8 mouse cellular contexts compared by ENCODE assay signal in the genomic region with DNA sequence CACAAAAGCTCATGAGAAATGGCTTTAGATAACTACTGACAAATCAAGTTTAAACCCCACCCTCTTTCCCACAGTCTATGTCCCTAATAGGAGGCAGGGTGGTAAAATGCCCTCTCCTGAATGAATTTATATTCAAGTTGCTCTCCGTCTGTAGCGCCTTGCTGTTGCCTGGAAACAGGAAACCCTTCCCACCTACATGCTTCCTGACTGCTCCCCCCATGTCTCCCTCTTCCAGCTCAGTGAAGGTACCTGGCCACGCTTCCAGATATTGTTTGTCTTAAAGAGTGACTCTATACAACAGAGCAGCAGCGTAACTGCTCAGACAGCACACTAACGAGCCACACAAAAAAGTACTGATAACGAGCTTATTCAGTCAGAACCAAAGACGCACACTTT. TPM values are rescaled to one million over a fixed set of nuclear protein-coding genes. Genes with fewer than 3 reads are reported as not detected.
DNase-seq lines count a peak whose midpoint lies in the region; ATAC-seq lines count a peak whose summit lies in the region.

No protein-coding gene starts in this region.

- H3K4me3 ChIP-seq in lung, embryonic 16.5 days (ENCODE audit: low read length) = peak overlapping the region; percentile 18
- peak overlapping the region; percentile 16 for H3K4me3 ChIP-seq in neural tube, embryonic 13.5 days

- peak overlapping the region; percentile 44 for H3K4me2 ChIP-seq in lung, embryonic 16.5 days (ENCODE audit: low read depth, low read length)
- H3K4me2 ChIP-seq in neural tube, embryonic 13.5 days = peak overlapping the region; percentile 49

- H3K27me3 ChIP-seq in lung, embryonic 16.5 days (ENCODE audit: control insufficient read depth, insufficient read depth, low read depth, low read length) = no peaks in the 10 kb centered on the region
- peaks cover 40% of the 10 kb centered on the region for H3K27me3 ChIP-seq in neural tube, embryonic 13.5 days

- no peak for DNase-seq in lung, postnatal 4 days
- DNase-seq in frontal cortex, postnatal 14 days (ENCODE audit: low spot score in 2 of 2) = peak; percentile 5 to 8
- DNase-seq in layer of hippocampus, postnatal 14 days (ENCODE audit: low spot score in 2 of 2) = peak; percentile 12 to 20
- DNase-seq in ovary, adult 18-20 months (ENCODE audit: low spot score) = no peak
- DNase-seq in gastrocnemius, postnatal 36 days = no peak
- no peak for DNase-seq in adipocyte (ENCODE audit: low spot score)

- H3K9me3 ChIP-seq in lung, embryonic 16.5 days (ENCODE audit: control insufficient read depth, low read length) = no peaks in the 10 kb centered on the region
- no peaks in the 10 kb centered on the region for H3K9me3 ChIP-seq in neural tube, embryonic 13.5 days

- ATAC-seq in lung, embryonic 16.5 days (ENCODE audit: low read depth) = peak; percentile 54; the same call in 1 of the 2 replicates
- peak; percentile 58 for ATAC-seq in neural tube, embryonic 13.5 days (ENCODE audit: low read depth)

- intact Hi-C loops in gastrocnemius, postnatal 36 days (cut with DNase I) = loop anchor here (5.0 kb wide), 1 partner anchor 371 kb away; no protein-coding TSS in a partner anchor

- WGBS in lung, embryonic 16.5 days = 22% methylated on average over 7 of the region's 7 CpGs
- 19% methylated on average over 7 of the region's 7 CpGs for WGBS in neural tube, embryonic 13.5 days

- H3K27ac ChIP-seq in lung, embryonic 16.5 days (ENCODE audit: low read length) = no peak overlapping the region
- no peak overlapping the region for H3K27ac ChIP-seq in neural tube, embryonic 13.5 days (replicated peaks)

- no peaks in the 10 kb centered on the region for H3K36me3 ChIP-seq in lung, embryonic 16.5 days (ENCODE audit: control insufficient read depth, insufficient read depth, low read length)
- H3K36me3 ChIP-seq in neural tube, embryonic 13.5 days = no peaks in the 10 kb centered on the region

- H3K9ac ChIP-seq in lung, embryonic 16.5 days (ENCODE audit: low read length) = no peak overlapping the region
- H3K9ac ChIP-seq in neural tube, embryonic 13.5 days = peak overlapping the region; percentile 9; the same call in 1 of the 2 replicates

- peaks cover 16% of the 10 kb centered on the region for H3K4me1 ChIP-seq in lung, embryonic 16.5 days (replicated peaks; ENCODE audit: control insufficient read depth, insufficient read depth, low read length)
- peaks cover 22% of the 10 kb centered on the region for H3K4me1 ChIP-seq in neural tube, embryonic 13.5 days (replicated peaks)

RNA-seq across cellular contexts. Expression of a gene that starts 50.8 kb away (rescaled TPM):
- polyA plus RNA-seq in lung, embryonic 16.5 days (2015; fragmentation: Nextera tagmentation; extraction: Ambion mirVana) = 39.5 and 43.1 TPM in 2 replicates
- total RNA-seq in layer of hippocampus, postnatal 14 days (2021) = 10 to 100 TPM; 17.4 to 18.9 TPM
- 21.2 and 25.9 TPM in 2 replicates for polyA plus RNA-seq in neural tube, embryonic 13.5 days (2015; fragmentation: Nextera tagmentation; extraction: Ambion mirVana)
- 1 to 10 TPM; 6.6 to 6.8 TPM for total RNA-seq in gastrocnemius, postnatal 36 days (2021)

Comparison
In these comparisons a context has a peak if more than half of its experiments do, and no peak if none do; other contexts are left out.
1. DNase-seq: peak in frontal cortex, postnatal 14 days (2 of 2) and layer of hippocampus, postnatal 14 days (2 of 2); none in lung, postnatal 4 days (0 of 2), ovary, adult 18-20 months (single experiment), gastrocnemius, postnatal 36 days (0 of 2) and adipocyte (single experiment).